Mouse (Mus musculus): ENCODE measurements around the gene Gm8332. TPM values are rescaled to one million over a fixed set of nuclear protein-coding genes. Genes with fewer than 3 reads are reported as not detected.

Gm8332 gene
- polyA plus RNA-seq, 1 experiment from 2014 or later = not detected

DNA sequence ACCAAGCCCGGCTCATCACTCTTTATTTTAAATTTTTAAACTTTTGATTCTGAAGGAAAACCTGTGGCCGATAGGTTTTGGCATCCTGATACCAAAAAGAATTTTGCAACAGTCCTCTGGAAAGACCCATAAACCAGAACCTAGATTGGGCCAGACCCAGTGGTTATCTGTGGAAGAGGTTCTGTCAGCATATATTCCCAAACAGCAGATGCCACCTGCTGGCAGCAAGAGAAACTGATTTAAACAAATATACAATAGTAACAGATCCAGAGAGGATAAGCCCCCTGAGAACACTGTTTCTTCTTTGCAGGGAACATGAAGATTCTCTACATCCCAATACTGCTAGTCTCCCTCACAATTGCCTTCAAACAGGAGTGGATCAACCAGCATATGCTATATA is 47.0 kb downstream of the Gm8332 start:
- H3K36me3 ChIP-seq = no peaks in the 10 kb centered on the region
- H3K9me3 ChIP-seq (replicated peaks) = no peaks in the 10 kb centered on the region
- H3K9ac ChIP-seq (replicated peaks) = no peak overlapping the region
- no peak for ATAC-seq (ENCODE audit: low FRiP score)
- H3K4me2 ChIP-seq = no peak overlapping the region
- 89% methylated on average over 2 of the region's 2 CpGs for WGBS
- H3K27me3 ChIP-seq (replicated peaks) = no peaks in the 10 kb centered on the region
- H3K4me3 ChIP-seq (replicated peaks) = no peak overlapping the region
- H3K4me1 ChIP-seq = no peaks in the 10 kb centered on the region
- no peak overlapping the region for H3K27ac ChIP-seq (replicated peaks)

Other genes starting within 250 kb of the Gm8332 start
- gene Gm2075, start 238.3 kb downstream of the Gm8332 start, polyA plus RNA-seq (2015; fragmentation: Nextera tagmentation; extraction: Ambion mirVana) = not detected in 2 replicates
- gene Gm6803, start 231.3 kb downstream of the Gm8332 start, polyA plus RNA-seq (2015; fragmentation: Nextera tagmentation; extraction: Ambion mirVana) = not detected in 2 replicates
- gene Gm2056, start 223.1 kb downstream of the Gm8332 start, polyA plus RNA-seq (2015; fragmentation: Nextera tagmentation; extraction: Ambion mirVana) = not detected in 2 replicates
- gene Gm16368, start 166.4 kb downstream of the Gm8332 start, polyA plus RNA-seq (2015; fragmentation: Nextera tagmentation; extraction: Ambion mirVana) = not detected in 2 replicates
- gene Gm10436, start 68.0 kb downstream of the Gm8332 start, polyA plus RNA-seq (2015; fragmentation: Nextera tagmentation; extraction: Ambion mirVana) = not detected in 2 replicates
- not detected in 2 replicates for gene Gm5662, start 24.4 kb upstream of the Gm8332 start, polyA plus RNA-seq (2015; fragmentation: Nextera tagmentation; extraction: Ambion mirVana)
- gene Gm5039, start 73.9 kb upstream of the Gm8332 start, polyA plus RNA-seq (2015; fragmentation: Nextera tagmentation; extraction: Ambion mirVana) = not detected in 2 replicates
- gene Adck1, start 110.5 kb upstream of the Gm8332 start, polyA plus RNA-seq (2015; fragmentation: Nextera tagmentation; extraction: Ambion mirVana) = 36.9 and 41.6 TPM in 2 replicates